Mouse (Mus musculus): ENCODE results near the gene Npl.
A peak's percentile ranks its signal among the peaks of the same experiment; 100 is the strongest.

Npl gene

DNA sequence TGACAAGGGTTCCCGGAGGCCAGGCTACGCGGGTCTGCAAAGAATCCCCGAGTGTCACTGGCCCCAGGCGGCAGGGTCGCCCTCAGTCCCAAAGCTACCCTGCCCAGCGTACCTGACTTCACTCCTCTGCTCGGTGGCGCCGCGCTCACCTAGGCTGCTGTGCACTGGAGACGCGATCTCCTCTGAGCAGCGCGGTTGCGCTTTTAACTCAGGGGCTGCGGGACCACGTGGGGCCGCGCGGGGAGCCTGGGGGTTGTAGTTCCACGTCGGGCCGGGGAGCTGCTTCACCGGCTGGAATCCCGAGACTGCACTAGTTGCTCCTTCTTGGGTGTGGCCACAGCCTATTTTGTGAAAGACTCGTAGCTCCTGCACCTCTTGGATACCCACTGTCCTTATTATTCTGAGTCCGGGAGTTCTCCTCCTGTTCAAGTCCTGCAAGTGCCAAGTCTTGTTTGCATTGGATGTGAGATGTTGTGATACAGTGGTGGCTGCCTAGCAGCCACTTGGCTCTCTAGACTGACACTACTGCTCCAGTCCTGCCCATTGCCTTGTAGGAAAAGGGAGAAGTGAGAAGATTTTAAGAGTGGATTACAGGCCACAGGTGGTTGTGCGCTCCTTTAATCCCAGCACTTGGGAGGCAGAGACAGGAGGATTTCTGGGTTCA, at the start of gene Npl:
TSS of gene Npl (minus strand) at position 510 of the 664 bp plus-strand sequence.
- peak in 1 of 2 experiments; percentile 11 for DNase-seq (ENCODE audit: low read depth in 1 of 2, low spot score in 2 of 2)

GRCm38 (mm10) chr1:153599302-153600045, 49.6 kb upstream of the Npl start:
- DNase-seq (ENCODE audit: low read depth in 1 of 2, low spot score in 2 of 2), result no peak

- no peak for DNase-seq (ENCODE audit: low read depth in 1 of 2, low spot score in 2 of 2)
These were observed 48.9 kb upstream of the Npl start for GRCm38 (mm10) chr1:153598773-153599172.

DNA sequence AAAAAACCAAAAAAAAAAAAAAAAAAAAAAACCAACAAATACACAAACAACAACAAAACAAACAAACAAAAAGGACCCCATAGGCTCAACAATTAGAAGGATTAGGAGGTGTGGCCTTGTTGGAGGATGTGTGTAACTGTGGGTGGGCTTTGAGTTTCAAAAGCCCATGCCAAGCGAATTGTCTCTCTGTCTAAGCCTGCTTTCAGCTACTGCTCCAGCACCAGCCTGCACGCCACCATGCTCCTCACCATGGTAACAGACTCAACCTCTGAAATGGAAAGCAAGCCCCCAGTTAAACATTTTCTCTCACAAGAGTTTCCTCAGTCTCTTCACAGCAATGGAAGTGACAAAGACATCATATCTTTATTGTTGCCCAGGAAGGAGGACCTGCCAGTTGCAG, 43.8 kb upstream of the Npl start:
- DNase-seq (ENCODE audit: low read depth in 1 of 2, low spot score in 2 of 2), result no peak

- no peak for DNase-seq (ENCODE audit: low read depth in 1 of 2, low spot score in 2 of 2)
These were observed 40.4 kb upstream of the Npl start for GRCm38 (mm10) chr1:153590176-153590734.

DNA sequence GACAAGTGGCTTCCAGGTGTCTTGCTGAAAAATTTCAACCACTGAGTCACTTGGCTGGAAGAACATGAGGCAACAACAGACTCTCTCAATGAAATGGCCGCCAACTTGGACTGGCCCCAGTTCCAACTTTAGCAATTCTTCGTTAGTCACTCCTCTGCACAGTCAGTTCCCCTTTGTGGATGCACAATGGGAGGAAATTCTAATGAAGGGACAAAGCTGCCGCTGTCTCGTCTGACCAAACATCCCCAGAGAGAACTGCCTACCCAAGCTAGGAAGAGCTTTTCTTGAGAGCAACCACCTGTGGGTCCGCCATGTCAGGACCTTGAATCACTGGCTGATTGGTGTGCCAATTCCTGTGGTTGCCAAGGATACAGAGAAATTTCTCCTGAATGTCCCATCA, 38.1 kb upstream of the Npl start:
- no peak for DNase-seq (ENCODE audit: low read depth in 1 of 2, low spot score in 2 of 2)

DNA sequence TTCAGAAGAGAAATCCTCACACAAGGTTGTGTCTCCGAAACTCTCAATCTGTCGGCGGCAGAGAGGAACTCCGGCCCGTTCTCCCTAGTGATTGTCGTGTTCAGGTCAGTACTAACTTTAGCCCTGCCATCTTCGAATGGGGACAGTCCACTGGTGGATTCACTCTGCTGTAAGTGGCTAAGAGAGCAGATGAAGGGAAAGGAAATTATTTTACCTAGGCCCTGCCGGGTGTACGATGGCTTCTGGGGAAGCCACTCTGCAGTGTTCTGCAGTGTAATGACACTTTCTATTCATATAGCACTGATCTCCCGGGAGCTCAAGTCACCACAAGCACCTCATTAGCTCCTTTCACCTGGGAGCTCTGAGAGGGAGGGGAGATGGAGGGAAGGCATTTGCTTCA, 37.0 kb upstream of the Npl start:
- DNase-seq (ENCODE audit: low read depth in 1 of 2, low spot score in 2 of 2), result no peak

GRCm38 (mm10) chr1:153585752-153586151, 35.9 kb upstream of the Npl start:
- DNase-seq (ENCODE audit: low read depth in 1 of 2, low spot score in 2 of 2), result no peak

- no peak for DNase-seq (ENCODE audit: low read depth in 1 of 2, low spot score in 2 of 2)
These were observed 33.3 kb upstream of the Npl start for GRCm38 (mm10) chr1:153583189-153583588.

GRCm38 (mm10) chr1:153574730-153575129, 24.9 kb upstream of the Npl start:
- DNase-seq (ENCODE audit: low read depth in 1 of 2, low spot score in 2 of 2), result no peak

GRCm38 (mm10) chr1:153572271-153573043, 22.6 kb upstream of the Npl start:
- DNase-seq (ENCODE audit: low read depth in 1 of 2, low spot score in 2 of 2), result no peak

GRCm38 (mm10) chr1:153565701-153566100, 15.9 kb upstream of the Npl start:
- no peak for DNase-seq (ENCODE audit: low read depth in 1 of 2, low spot score in 2 of 2)

- DNase-seq (ENCODE audit: low read depth in 1 of 2, low spot score in 2 of 2), result no peak
These were observed 14.9 kb upstream of the Npl start for GRCm38 (mm10) chr1:153564701-153565100.

DNA sequence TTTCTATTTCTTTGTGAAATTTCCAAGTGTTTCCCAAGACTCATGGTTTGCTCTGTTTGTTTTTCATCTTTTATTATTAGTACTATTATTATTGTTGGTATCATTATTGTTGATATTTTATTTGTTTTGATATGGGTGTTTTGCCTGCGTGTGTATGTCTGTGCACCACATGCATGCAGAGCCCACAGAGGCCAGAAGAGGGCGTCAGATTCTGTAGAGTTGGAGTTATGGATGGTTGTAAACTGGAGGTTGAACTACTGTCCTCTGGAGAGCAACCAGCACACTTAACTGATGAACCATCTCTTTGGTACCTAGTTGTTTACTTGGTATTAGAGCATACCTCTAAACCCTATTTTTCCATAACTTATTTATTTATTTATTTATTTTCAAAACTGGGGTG, 13.8 kb upstream of the Npl start:
- DNase-seq (ENCODE audit: low read depth in 1 of 2, low spot score in 2 of 2), result no peak

DNA sequence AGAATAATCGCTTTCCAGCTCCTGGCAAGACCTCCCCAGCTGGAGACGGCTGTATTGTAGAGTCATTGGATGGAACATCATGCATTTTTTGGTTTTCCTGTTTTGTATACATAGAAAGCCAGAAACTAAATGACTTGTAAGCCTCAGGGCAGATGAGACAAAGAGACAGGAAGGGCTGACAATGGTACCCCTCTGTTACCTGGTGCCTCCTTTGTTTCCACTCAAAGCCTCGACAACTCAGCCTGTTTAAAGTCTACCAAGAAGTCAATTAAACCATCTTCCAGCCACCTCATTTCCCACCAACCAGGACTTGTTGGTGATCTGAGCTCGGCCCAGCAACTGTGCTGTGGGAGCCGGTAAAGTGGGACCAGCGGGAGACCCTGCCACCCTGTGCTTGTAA, 11.0 kb upstream of the Npl start:
- no peak for DNase-seq (ENCODE audit: low read depth in 1 of 2, low spot score in 2 of 2)

- DNase-seq (ENCODE audit: low read depth in 1 of 2, low spot score in 2 of 2), result no peak
These were observed 9.9 kb upstream of the Npl start for GRCm38 (mm10) chr1:153559701-153560100.

GRCm38 (mm10) chr1:153559126-153559647, 9.3 kb upstream of the Npl start:
- peak in 1 of 2 experiments; percentile 25 for DNase-seq (ENCODE audit: low read depth in 1 of 2, low spot score in 2 of 2)

DNA sequence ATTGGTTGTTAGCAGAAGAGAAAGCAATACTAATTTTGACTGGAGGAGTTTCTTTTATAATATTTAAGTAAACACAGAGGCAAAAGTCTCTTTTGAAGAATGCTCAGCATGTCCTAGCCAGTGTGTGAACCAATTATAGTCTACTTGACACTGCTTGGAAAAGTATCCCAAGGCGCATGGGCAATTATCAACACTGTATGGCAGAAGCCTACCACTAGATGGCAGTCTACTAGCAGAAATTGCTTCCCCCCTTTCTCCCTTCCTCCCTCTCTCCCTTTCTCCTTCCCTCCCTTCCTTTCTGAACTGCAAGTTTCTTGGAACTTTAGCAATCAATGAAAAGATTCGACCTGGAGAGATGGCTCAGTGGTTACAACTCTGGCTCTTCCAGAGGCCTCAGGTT, 7.1 kb upstream of the Npl start:
- no peak for DNase-seq (ENCODE audit: low read depth in 1 of 2, low spot score in 2 of 2)

- DNase-seq (ENCODE audit: low read depth in 1 of 2, low spot score in 2 of 2), result no peak
These were observed 6.4 kb upstream of the Npl start for GRCm38 (mm10) chr1:153556202-153556601.

- DNase-seq (ENCODE audit: low read depth in 1 of 2, low spot score in 2 of 2), result peak in 1 of 2 experiments; percentile 27
These were observed 969 bp upstream of the Npl start for GRCm38 (mm10) chr1:153550814-153551213.

GRCm38 (mm10) chr1:153547555-153547954, 2.3 kb downstream of the Npl start:
- DNase-seq (ENCODE audit: low read depth in 1 of 2, low spot score in 2 of 2), result no peak

All from monocyte, adult 2 months (primary cell).